Mouse (Mus musculus) urinary bladder, postnatal 25 days (tissue): ENCODE results near the gene Fahd1.

Source experiments
- DNase-seq: peaks from one replicate; pipeline ENCODE4 v3.0.0; 2022; ENCODE audit warnings: low spot score

Fahd1 gene

GRCm38 (mm10) chr17:24850065-24850772, at the start of gene Fahd1:
Gene Fahd1, minus strand, starts transcription at chr17:24850364.
- DNase-seq = peak; percentile 82

DNA sequence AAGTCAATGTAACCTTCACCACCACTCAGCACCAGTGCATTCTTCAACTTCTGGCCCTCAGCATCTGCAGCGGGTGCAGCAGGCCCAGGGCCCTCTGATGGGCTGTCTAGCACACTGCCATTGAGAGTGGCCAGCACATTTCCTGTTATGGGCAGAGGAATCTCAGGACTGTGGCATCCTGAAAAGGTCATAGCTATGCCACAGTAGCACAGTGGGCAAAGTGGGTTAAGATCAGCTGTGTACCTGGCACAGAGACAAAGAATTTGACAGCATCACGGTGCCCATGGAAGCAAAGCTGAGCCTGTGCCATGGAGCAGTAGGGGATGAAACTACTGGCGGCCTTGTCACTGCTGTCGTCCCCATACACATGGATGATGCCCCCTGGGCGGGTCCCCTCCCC, 49.0 kb upstream of the Fahd1 start:
- DNase-seq = no peak

GRCm38 (mm10) chr17:24898041-24898854, 48.1 kb upstream of the Fahd1 start:
- DNase-seq = no peak

- no peak for DNase-seq
Observed at GRCm38 (mm10) chr17:24897600-24897999, 47.4 kb upstream of the Fahd1 start.

DNA sequence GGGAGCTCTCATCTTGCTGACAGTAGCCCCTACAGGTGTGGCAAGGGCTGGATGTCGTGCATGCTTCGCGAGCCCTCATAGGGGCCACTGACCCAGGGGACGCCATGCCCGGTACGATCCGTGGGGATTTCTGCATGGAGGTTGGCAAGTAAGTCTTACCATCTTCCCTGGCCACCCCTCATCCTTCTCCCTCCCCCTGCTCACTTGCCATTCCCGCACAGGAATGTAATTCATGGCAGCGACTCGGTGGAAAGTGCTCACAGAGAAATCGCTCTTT, 46.8 kb upstream of the Fahd1 start:
- no peak for DNase-seq

GRCm38 (mm10) chr17:24896241-24896992, 46.3 kb upstream of the Fahd1 start, which contains the start of gene Nme3:
Gene Nme3, plus strand, starts transcription at chr17:24896500.
- DNase-seq = peak; percentile 66

DNA sequence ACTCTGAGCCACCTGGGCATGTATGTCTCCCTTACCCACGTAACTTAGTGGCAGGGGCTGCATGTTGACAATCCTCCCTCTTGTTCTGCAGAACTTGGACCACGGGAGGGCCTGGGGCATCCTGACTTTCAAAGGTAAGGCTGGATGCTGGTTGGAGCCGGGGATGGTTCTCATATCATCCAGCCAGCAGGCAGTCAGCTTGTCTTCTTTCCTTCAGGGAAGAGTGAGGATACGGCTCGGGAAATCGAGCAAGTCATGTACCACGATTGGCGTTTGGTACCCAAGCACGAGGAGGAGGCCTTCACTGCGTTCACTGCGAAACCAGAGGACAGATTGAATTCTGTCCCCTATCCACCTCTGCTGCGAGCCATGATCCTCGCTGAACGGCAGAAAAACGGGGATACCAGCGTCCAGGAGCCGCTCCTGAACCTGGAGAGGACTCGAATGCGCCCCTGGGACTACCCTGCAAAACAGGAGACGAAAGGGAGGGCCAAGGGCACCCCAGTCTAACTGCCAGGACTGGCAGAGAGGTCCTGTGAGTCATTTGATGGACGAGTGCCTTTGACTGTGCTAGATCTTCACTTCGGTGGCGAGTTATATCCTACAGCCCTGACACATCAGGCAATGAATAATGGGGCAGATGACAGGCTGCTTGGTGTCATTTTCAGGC, 45.5 kb upstream of the Fahd1 start:
- DNase-seq = no peak

GRCm38 (mm10) chr17:24894995-24895547, 44.9 kb upstream of the Fahd1 start, which contains the start of the genes Eme2 and Mrps34:
Gene Eme2, minus strand, starts transcription at chr17:24895087.
Gene Mrps34, plus strand, starts transcription at chr17:24895116.
- peak; percentile 71 for DNase-seq

GRCm38 (mm10) chr17:24894061-24894994, 44.2 kb upstream of the Fahd1 start:
- DNase-seq = no peak

DNA sequence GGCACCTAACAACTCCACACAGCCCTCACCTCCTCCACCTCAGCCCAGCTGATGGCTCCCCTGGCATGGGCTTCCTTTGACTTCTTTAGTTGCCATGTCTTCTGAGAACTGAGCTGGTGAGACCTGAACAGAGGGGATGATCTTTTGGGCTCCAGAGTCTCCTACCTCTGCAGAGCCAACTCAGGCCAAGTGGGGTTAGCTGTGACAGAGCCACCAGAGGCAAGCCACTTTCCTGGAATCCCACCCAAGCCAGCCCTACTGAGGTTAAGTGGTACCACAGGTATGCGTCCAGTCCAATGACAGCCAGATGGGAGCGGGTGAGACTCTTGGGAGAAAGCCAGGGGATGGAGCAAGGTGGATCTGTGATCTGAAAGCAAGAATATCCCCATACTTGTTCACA, 43.1 kb upstream of the Fahd1 start:
- DNase-seq = no peak

GRCm38 (mm10) chr17:24892785-24893184, 42.6 kb upstream of the Fahd1 start:
- DNase-seq = no peak

DNA sequence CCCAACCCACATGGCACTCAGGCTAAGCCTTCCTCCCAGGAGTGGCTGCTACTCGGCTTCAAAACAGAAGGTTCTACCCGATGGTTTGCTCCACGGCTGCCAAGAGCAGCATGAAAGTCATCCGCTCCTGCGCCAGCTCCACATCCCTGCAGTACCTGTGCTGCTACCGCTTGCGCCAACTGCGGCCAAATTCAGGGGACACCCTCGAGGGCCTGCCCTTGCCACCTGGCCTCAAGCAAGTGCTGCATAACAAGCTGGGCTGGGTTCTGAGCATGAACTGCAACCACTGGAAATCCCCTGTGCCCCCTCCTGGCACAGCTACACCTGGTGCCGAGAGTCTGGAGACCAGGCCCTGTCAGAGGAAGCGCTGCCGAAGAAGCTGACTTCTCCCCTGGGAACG, 41.2 kb upstream of the Fahd1 start:
- DNase-seq = no peak

DNA sequence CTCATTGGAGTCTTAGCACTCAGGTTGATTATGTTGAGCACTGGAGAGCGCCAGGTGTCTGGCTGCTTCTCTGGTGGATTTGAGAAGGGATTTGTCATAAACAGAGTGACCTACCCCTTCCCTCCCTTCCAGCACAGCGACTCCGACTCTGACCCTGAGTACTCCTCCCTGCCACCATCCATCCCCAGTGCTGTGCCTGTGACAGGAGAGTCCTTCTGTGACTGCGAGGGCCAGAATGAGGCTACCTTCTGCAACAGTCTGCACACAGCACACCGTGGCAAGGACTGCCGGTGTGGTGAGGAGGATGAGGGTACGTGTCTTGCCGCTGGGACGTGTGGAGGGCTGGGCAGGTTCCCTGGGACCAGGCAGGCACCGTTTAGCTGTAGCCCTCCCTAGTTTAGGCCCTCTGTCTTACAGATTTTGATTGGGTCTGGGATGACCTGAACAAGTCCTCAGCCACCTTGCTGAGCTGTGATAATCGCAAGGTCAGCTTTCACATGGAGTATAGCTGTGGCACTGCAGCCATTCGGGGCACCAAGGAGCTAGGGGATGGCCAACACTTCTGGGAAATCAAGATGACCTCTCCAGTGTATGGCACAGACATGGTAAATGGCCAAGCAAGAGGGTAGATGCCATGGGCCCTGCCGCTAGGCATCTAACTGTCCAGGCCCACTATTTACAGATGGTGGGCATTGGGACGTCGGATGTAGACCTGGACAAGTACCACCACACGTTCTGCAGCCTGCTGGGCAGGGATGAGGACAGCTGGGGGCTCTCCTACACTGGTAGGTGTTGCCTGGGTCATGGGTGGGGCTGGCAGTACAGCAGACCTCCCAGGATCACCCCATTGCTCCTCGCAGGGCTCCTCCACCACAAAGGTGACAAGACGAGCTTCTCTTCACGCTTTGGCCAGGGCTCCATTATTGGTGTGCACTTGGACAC, 40.3 kb upstream of the Fahd1 start:
- DNase-seq = no peak

DNA sequence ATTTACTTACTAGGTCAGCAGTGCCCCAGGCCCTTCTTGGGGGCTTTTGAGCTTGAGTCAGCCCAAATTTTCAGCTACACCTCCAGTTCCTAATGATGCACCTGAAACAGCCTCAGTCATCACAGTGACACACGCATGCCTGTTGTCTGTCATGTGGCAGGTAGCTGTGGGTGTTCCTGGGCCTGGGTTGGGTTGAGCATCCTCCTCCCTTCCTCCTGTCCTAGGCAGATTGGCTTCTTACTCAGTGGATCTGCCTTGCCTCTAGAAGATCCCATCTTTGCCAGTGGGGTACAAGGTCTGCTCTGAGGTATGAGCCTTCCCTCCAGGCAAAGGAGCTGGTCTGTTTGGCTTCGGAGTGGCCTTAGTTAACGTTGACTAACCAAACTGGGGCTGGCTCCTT, 38.7 kb upstream of the Fahd1 start:
- no peak for DNase-seq

DNA sequence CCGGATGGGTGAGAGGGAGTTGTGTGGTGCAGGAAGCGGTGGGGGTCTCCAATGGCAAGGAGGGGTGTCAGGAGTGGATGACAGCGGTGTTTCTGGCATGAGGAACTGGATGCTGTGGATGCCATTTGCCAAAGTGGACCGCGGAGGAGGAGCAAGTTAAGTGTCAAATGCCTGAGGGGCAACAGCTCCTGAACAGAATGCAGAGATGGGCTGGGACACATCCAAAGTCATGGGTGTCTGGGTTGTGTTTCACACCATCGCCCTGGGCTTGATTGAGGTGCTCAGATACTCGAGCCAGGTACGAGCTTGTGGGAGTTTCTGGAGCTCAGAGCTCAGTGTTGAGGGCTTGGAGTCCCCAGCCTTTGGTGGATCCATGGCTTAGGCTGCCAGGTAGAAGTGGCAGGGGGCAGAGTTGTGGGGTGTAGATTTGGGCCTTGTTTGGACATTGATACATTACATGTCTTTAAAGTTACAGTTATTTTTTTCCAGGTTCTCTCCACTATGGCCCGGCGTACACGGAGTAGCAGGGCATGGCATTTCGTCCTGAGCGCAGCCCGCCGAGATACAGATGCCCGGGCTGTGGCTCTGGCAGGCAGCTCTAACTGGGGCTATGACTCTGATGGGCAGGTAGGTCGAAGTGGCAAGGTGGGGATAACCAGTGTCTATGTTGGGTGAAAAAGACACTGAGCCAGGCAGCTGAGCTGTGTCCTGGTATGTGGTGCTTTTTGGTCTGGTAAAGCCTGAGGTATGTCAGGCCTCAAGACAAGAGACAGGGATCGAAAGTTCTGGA, 37.3 kb upstream of the Fahd1 start:
- DNase-seq = no peak

GRCm38 (mm10) chr17:24886932-24887271, 36.7 kb upstream of the Fahd1 start:
- DNase-seq = no peak

DNA sequence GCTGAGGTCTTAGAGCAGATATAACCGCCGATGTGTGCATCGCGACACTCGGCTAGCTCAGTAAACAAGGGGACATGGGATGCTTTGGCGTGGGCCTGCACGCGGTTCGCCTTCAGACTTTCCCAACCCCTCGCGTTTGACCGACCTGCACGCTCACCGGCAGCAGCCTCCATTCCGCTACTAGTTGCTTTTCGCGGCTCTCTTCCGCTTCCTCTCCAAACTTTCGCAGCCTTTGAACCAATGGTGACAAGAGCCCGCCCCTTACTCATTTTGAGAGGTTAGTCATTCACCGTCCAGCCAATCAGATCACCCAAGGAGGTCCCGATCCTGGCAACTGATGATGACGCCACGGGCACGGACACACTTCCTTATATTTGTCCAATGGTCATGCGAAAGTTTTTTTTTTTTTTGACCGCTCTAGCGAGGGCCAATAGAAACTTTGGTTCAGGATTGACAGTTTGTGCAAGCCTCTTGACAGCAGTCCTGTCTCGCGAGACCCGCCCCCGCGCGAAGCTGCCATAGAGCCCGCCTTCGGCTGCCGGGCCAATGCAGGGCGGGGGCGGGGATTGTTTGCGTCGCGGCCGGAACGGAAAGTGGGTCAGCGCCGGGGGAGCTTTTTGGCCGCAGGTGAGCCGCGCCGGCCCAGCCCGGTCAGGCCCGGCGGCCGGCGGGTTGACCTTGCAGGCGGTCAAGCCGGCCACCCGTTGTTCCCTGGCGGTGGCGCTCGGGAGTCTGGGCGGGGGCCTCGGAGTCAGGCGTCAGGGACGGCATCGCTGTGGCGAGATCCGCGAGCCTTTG, 36.2 kb upstream of the Fahd1 start, which contains the start of the genes Nubp2 and Spsb3:
Nubp2 (minus strand) TSS at position 216 of the 798 bp plus-strand sequence.
Spsb3 (plus strand) TSS at position 510 of the 798 bp plus-strand sequence.
- peak; percentile 94 for DNase-seq
